Mouse (Mus musculus) neural tube, embryonic 14.5 days (tissue): ENCODE results near the gene Atxn7l1. TPM values are rescaled to one million over a fixed set of nuclear protein-coding genes. Genes with fewer than 3 reads are reported as not detected.

Source experiments
- ATAC-seq: fragments of 200-750 bp; cut with Nextera tagmentation; 2 replicates; pipeline ENCODE4 v1.8.0; 2017; ENCODE audit warnings: low read depth, mild to moderate bottlenecking, moderate TSS enrichment, moderate library complexity
- H3K27ac ChIP-seq: fragments of 300-500 bp; sonication (generic); 2 replicates; pipeline ENCODE4 v1.5.1; 2014; ENCODE audit warnings: low read depth, mild to moderate bottlenecking, control low read depth, low read length, moderate library complexity, mixed read lengths
- H3K27me3 ChIP-seq: fragments of 300-500 bp; sonication (generic); 2 replicates; pipeline ENCODE4 v1.6.1; 2014; ENCODE audit warnings: low read length; ENCODE audit not compliant: control insufficient read depth, insufficient read depth
- H3K36me3 ChIP-seq: fragments of 300-500 bp; sonication (generic); 2 replicates; pipeline ENCODE4 v1.6.1; 2014; ENCODE audit warnings: low read length, mixed read lengths; ENCODE audit not compliant: control insufficient read depth, insufficient read depth
- H3K4me1 ChIP-seq: fragments of 300-500 bp; sonication (generic); 2 replicates; pipeline ENCODE4 v1.6.1; 2014; ENCODE audit warnings: low read length; ENCODE audit not compliant: control insufficient read depth, insufficient read depth
- H3K4me2 ChIP-seq: fragments of 300-500 bp; sonication (generic); 2 replicates; pipeline ENCODE4 v1.6.1; 2014; ENCODE audit warnings: mild to moderate bottlenecking, low read depth, low read length, control low read depth
- H3K4me3 ChIP-seq: fragments of 300-500 bp; sonication (generic); 2 replicates; pipeline ENCODE4 v1.5.1; 2014; ENCODE audit warnings: low read depth, low read length, control low read depth, mixed read lengths
- H3K9ac ChIP-seq: fragments of 300-500 bp; sonication (generic); replicated peaks from 2 replicates; pipeline ENCODE4 v1.6.1; 2014; ENCODE audit warnings: low read depth, mild to moderate bottlenecking, control low read depth, low read length, mixed read lengths
- H3K9me3 ChIP-seq: fragments of 300-500 bp; sonication (generic); 2 replicates; pipeline ENCODE4 v1.6.1; 2016; ENCODE audit warnings: low read length; ENCODE audit not compliant: control insufficient read depth
- WGBS: fragments of 180-500 bp; shearing (Covaris S2); extraction: QIAGEN DNeasy Blood & Tissue Kit; methylation state at CpG from one replicate; pipeline ENCODE4 v1.1.7; 2014; 5-methylcytosine and 5-hydroxymethylcytosine counted together
- polyA plus RNA-seq: library from polyadenylated mRNA; unstranded; fragments of >200 nt; fragmentation: Nextera tagmentation; extraction: Ambion mirVana; gene quantifications from 2 replicates; pipeline ENCODE4 v1.2.1, GENCODE M21; 2014

Gene Atxn7l1
- polyA plus RNA-seq, 1 experiment from 2014 or later, result 35.1 TPM

- no peak overlapping the region for H3K4me2 ChIP-seq
- no peak; the same call in 1 of the 2 replicates for ATAC-seq
- no peak overlapping the region for H3K9ac ChIP-seq
- H3K4me3 ChIP-seq, result no peak overlapping the region
- no peaks in the 10 kb centered on the region for H3K36me3 ChIP-seq
- no peaks in the 10 kb centered on the region for H3K27me3 ChIP-seq
- H3K27ac ChIP-seq, result no peak overlapping the region
- no peaks in the 10 kb centered on the region for H3K9me3 ChIP-seq
- 78% methylated on average over 8 of the region's 8 CpGs for WGBS
- H3K4me1 ChIP-seq, result no peaks in the 10 kb centered on the region
Measured at GRCm38 (mm10) chr12:33365133-33365532, 217.6 kb downstream of the Atxn7l1 start.

GRCm38 (mm10) chr12:33369555-33369954 is 222.1 kb downstream of the Atxn7l1 start:
- Histone ChIP-seq H3K27me3 (no peaks in the 10 kb centered on the region), H3K9ac (no peak overlapping the region), H3K36me3 (no peaks in the 10 kb centered on the region), H3K4me1 (no peaks in the 10 kb centered on the region), H3K27ac (no peak overlapping the region), H3K4me2 (no peak overlapping the region), H3K4me3 (no peak overlapping the region), H3K9me3 (no peaks in the 10 kb centered on the region)
- WGBS, result 85% methylated on average over 3 of the region's 3 CpGs
- ATAC-seq, result no peak

- Histone ChIP-seq H3K27me3 (no peaks in the 10 kb centered on the region), H3K27ac (no peak overlapping the region), H3K4me2 (peak overlapping the region; percentile 24; the same call in 1 of the 2 replicates), H3K36me3 (no peaks in the 10 kb centered on the region), H3K9me3 (no peaks in the 10 kb centered on the region), H3K4me3 (no peak overlapping the region), H3K4me1 (no peaks in the 10 kb centered on the region), H3K9ac (no peak overlapping the region)
- 19% methylated on average over 22 of the region's 22 CpGs for WGBS
- peak; percentile 76 for ATAC-seq
Measured at GRCm38 (mm10) chr12:33379624-33380445, 232.3 kb downstream of the Atxn7l1 start.

GRCm38 (mm10) chr12:33388842-33389241 is 241.3 kb downstream of the Atxn7l1 start:
- Histone ChIP-seq H3K27me3 (no peaks in the 10 kb centered on the region), H3K36me3 (no peaks in the 10 kb centered on the region), H3K4me2 (no peak overlapping the region), H3K9me3 (no peaks in the 10 kb centered on the region), H3K4me1 (no peaks in the 10 kb centered on the region), H3K9ac (no peak overlapping the region), H3K4me3 (no peak overlapping the region), H3K27ac (no peak overlapping the region)
- ATAC-seq, result peak; percentile 76
- 12% methylated on average over 5 of the region's 5 CpGs for WGBS

GRCm38 (mm10) chr12:33390844-33391560 is 243.5 kb downstream of the Atxn7l1 start:
- WGBS, result 77% methylated on average over 2 of the region's 2 CpGs
- Histone ChIP-seq H3K4me2 (no peak overlapping the region), H3K9me3 (no peaks in the 10 kb centered on the region), H3K9ac (no peak overlapping the region), H3K36me3 (no peaks in the 10 kb centered on the region), H3K27ac (no peak overlapping the region), H3K4me3 (no peak overlapping the region), H3K27me3 (no peaks in the 10 kb centered on the region), H3K4me1 (peaks cover 13% of the 10 kb centered on the region)
- ATAC-seq, result no peak

- H3K27ac ChIP-seq, result peak within 1 kb of the TSS; percentile 69
- H3K4me2 ChIP-seq, result peak within 1 kb of the TSS; percentile 53
- WGBS, result 4% methylated on average over 24 of the region's 24 CpGs
- H3K9ac ChIP-seq, result peak within 1 kb of the TSS; percentile 52
- H3K9me3 ChIP-seq, result no peaks in the 10 kb centered on the region
- peak within 1 kb of the TSS; percentile 27 for H3K4me3 ChIP-seq
- ATAC-seq, result peak; percentile 82
- no peaks in the 10 kb centered on the region for H3K27me3 ChIP-seq
- H3K4me1 ChIP-seq, result peaks cover 13% of the 10 kb centered on the region
- H3K36me3 ChIP-seq, result no peaks in the 10 kb centered on the region
Measured at GRCm38 (mm10) chr12:33394804-33395623, 247.5 kb downstream of the Atxn7l1 start, which contains the start of gene Efcab10. Gene Efcab10, plus strand, starts transcription at chr12:33394854.

- ATAC-seq, result no peak
- H3K9ac ChIP-seq, result no peak overlapping the region
- 70% methylated on average over 7 of the region's 7 CpGs for WGBS
- H3K4me2 ChIP-seq, result no peak overlapping the region
- H3K4me3 ChIP-seq, result no peak overlapping the region
- no peaks in the 10 kb centered on the region for H3K9me3 ChIP-seq
- H3K4me1 ChIP-seq, result 0 out of 2 replicates have a peak, but pooled peaks cover 4% of the 10 kb centered on the region
- no peak overlapping the region for H3K27ac ChIP-seq
- no peaks in the 10 kb centered on the region for H3K27me3 ChIP-seq
- no peaks in the 10 kb centered on the region for H3K36me3 ChIP-seq
Measured at GRCm38 (mm10) chr12:33403265-33403693, 255.8 kb downstream of the Atxn7l1 start.

- Histone ChIP-seq H3K9ac (no peak overlapping the region), H3K4me2 (no peak overlapping the region), H3K4me3 (no peak overlapping the region), H3K36me3 (no peaks in the 10 kb centered on the region), H3K27me3 (no peaks in the 10 kb centered on the region), H3K4me1 (0 out of 2 replicates have a peak, but pooled peaks cover 4% of the 10 kb centered on the region), H3K27ac (peak overlapping the region; percentile 46), H3K9me3 (no peaks in the 10 kb centered on the region)
- 61% methylated on average over 5 of the region's 5 CpGs for WGBS
- ATAC-seq, result peak; percentile 46; the same call in 1 of the 2 replicates
Measured at GRCm38 (mm10) chr12:33404996-33405395, 257.5 kb downstream of the Atxn7l1 start.
